Mouse (Mus musculus) CH12.LX (cell line): ENCODE measurements around the gene Gbx2. TPM values are rescaled to one million over a fixed set of nuclear protein-coding genes. Genes with fewer than 3 reads are reported as not detected.

Experiments
- DNase-seq: peaks from one replicate; pipeline ENCODE4 v3.0.0-alpha.2; 2013; ENCODE audit errors: extremely low read depth
- H3K27ac ChIP-seq: 2 replicates; pipeline ENCODE4 v1.5.1; 2012; ENCODE audit warnings: low read depth, mild to moderate bottlenecking, control low read depth, moderate library complexity; ENCODE audit not compliant: insufficient read depth
- H3K27me3 ChIP-seq: replicated peaks from 2 replicates; pipeline ENCODE3; 2012; ENCODE audit warnings: inconsistent platforms
- H3K36me3 ChIP-seq, 2 experiments: replicated peaks in 1 of 2; 2 replicates each; pipeline versions ENCODE3 to v1.6.1; 2012; ENCODE audit warnings: inconsistent platforms in 1 of 2, low read length in 1 of 2, mild to moderate bottlenecking in 1 of 2, mixed read lengths in 1 of 2, moderate library complexity in 1 of 2; ENCODE audit not compliant: control insufficient read depth in 1 of 2, insufficient read depth in 1 of 2
- H3K4me1 ChIP-seq, 2 experiments: 2 replicates each; pipeline ENCODE4 v1.6.1; 2012; ENCODE audit warnings: inconsistent platforms in 1 of 2, moderate library complexity in 1 of 2; ENCODE audit not compliant: insufficient read depth in 2 of 2, control insufficient read depth in 1 of 2
- H3K4me2 ChIP-seq: 2 replicates; pipeline ENCODE4 v1.6.1; 2012; ENCODE audit warnings: low read depth, mild to moderate bottlenecking, control low read depth; ENCODE audit not compliant: poor library complexity, insufficient read depth, severe bottlenecking
- H3K4me3 ChIP-seq, 3 experiments: fragments of 150-350 bp in 1 of 3; sonication (generic) in 1 of 3; replicated peaks in 1 of 3; 2 replicates each; pipeline versions ENCODE3 to v1.5.1; 2011 to 2012; ENCODE audit warnings: low read depth in 2 of 3, low read length in 2 of 3, mild to moderate bottlenecking in 2 of 3, moderate library complexity in 2 of 3, control low read depth in 1 of 3, improper control_type of control experiment in 1 of 3, inconsistent platforms in 1 of 3, mixed read lengths in 1 of 3; ENCODE audit not compliant: poor library complexity in 1 of 3
- H3K79me2 ChIP-seq: replicated peaks from 2 replicates; pipeline ENCODE4 v1.6.1; 2012; ENCODE audit warnings: mild to moderate bottlenecking, moderate library complexity; ENCODE audit not compliant: control insufficient read depth, poor library complexity, insufficient read depth, severe bottlenecking; ENCODE audit errors: extremely low read depth
- H3K9ac ChIP-seq: 2 replicates; pipeline ENCODE4 v1.6.1; 2012; ENCODE audit warnings: low read depth, mild to moderate bottlenecking, control low read depth, moderate library complexity; ENCODE audit not compliant: insufficient read depth
- H3K9me3 ChIP-seq: replicated peaks from 2 replicates; pipeline ENCODE3; 2012; ENCODE audit warnings: low read length, inconsistent platforms, mixed read lengths
- CHD1 ChIP-seq: IDR thresholded peaks from 2 replicates; pipeline ENCODE4 v1.6.1; 2012; ENCODE audit warnings: low read depth, low read length, improper control_type of control experiment, inconsistent platforms
- CHD2 ChIP-seq: IDR thresholded peaks from 2 replicates; pipeline ENCODE4 v1.6.1; 2011; ENCODE audit warnings: low read length, improper control_type of control experiment
- CTCF ChIP-seq, 2 experiments: IDR thresholded peaks in 1 of 2; conservative IDR thresholded peaks in 1 of 2; 2 replicates each; pipeline ENCODE4 v1.5.1; 2011 to 2012; ENCODE audit warnings: low read depth in 2 of 2, low read length in 2 of 2, improper control_type of control experiment in 1 of 2, inconsistent platforms in 1 of 2, mild to moderate bottlenecking in 1 of 2, moderate library complexity in 1 of 2
- E2F4 ChIP-seq: IDR thresholded peaks from 2 replicates; pipeline ENCODE4 v1.6.1; 2011; ENCODE audit warnings: low read depth, low read length, improper control_type of control experiment; ENCODE audit not compliant: insufficient replicate concordance
- ELF1 ChIP-seq: IDR thresholded peaks from 2 replicates; pipeline ENCODE4 v1.6.1; 2014; ENCODE audit warnings: low read depth, mild to moderate bottlenecking, inconsistent platforms, low read length, improper control_type of control experiment
- ETS1 ChIP-seq: conservative IDR thresholded peaks from 2 replicates; pipeline ENCODE4 v1.6.1; 2012; ENCODE audit warnings: low read depth, mild to moderate bottlenecking, inconsistent platforms, low read length, improper control_type of control experiment, moderate library complexity
- IRF4 ChIP-seq: IDR thresholded peaks from 2 replicates; pipeline ENCODE4 v1.6.1; 2014; ENCODE audit warnings: low read depth, mild to moderate bottlenecking, inconsistent platforms, low read length, improper control_type of control experiment
- JUN ChIP-seq: IDR thresholded peaks from 2 replicates; pipeline ENCODE4 v1.6.1; 2011; ENCODE audit warnings: low read depth, mild to moderate bottlenecking, low read length, improper control_type of control experiment, moderate library complexity; ENCODE audit not compliant: insufficient read depth
- MYC ChIP-seq: IDR thresholded peaks from 2 replicates; pipeline ENCODE4 v1.6.1; 2011; ENCODE audit warnings: low read depth, mild to moderate bottlenecking, improper control_type of control experiment, low read length
- NELFE ChIP-seq: IDR thresholded peaks from 2 replicates; pipeline ENCODE4 v1.6.1; 2011; ENCODE audit warnings: low read depth, low read length, improper control_type of control experiment
- PAX5 ChIP-seq: IDR thresholded peaks from 2 replicates; pipeline ENCODE4 v1.6.1; 2012; ENCODE audit warnings: low read length, inconsistent platforms, mixed read lengths
- POLR2A ChIP-seq: IDR thresholded peaks from 2 replicates; pipeline ENCODE4 v1.6.1; 2011; ENCODE audit warnings: low read depth, mild to moderate bottlenecking, improper control_type of control experiment, low read length
- POLR2AphosphoS2 ChIP-seq: IDR thresholded peaks from 2 replicates; pipeline ENCODE4 v1.6.1; 2011; ENCODE audit warnings: low read depth, low read length, improper control_type of control experiment
- SMC3 ChIP-seq: IDR thresholded peaks from 2 replicates; pipeline ENCODE4 v1.6.1; 2011; ENCODE audit warnings: low read depth, low read length, improper control_type of control experiment
- TBP ChIP-seq: conservative IDR thresholded peaks from 2 replicates; pipeline ENCODE4 v1.6.1; 2011; ENCODE audit warnings: low read depth, low read length, improper control_type of control experiment
- TCF12 ChIP-seq: IDR thresholded peaks from 2 replicates; pipeline ENCODE4 v1.6.1; 2014; ENCODE audit warnings: low read depth, mild to moderate bottlenecking, inconsistent platforms, low read length, improper control_type of control experiment
- ZC3H11A ChIP-seq: IDR thresholded peaks from 2 replicates; pipeline ENCODE4 v1.6.1; 2012; ENCODE audit warnings: low read depth, mild to moderate bottlenecking, inconsistent platforms, low read length, improper control_type of control experiment
- ZKSCAN1 ChIP-seq: IDR thresholded peaks from 2 replicates; pipeline ENCODE4 v1.6.1; 2012; ENCODE audit warnings: low read depth, inconsistent platforms, low read length, improper control_type of control experiment, borderline replicate concordance
- ZNF384 ChIP-seq: IDR thresholded peaks from 2 replicates; pipeline ENCODE4 v1.6.1; 2012; ENCODE audit warnings: low read depth, low read length, improper control_type of control experiment, inconsistent platforms
- dilution Hi-C: fragments of 300-500 bp; cut with MboI; formaldehyde crosslinking; loops from 2 replicates; pipeline ENCODE4 v1.14.3; 2020; ENCODE audit warnings: low sequenced_read_pairs; ENCODE audit not compliant: extremely low pct_unique_long_range_greater_than_20kb, extremely low pct_ligation_motif_present
- in situ Hi-C: fragments of 300-500 bp; cut with MboI; formaldehyde crosslinking; loops from 3 replicates; pipeline ENCODE4 v1.14.3; 2019; ENCODE audit warnings: low sequenced_read_pairs, low pct_ligation_motif_present, low pct_unique_long_range_greater_than_20kb, mixed read lengths
- polyA plus RNA-seq: library from polyadenylated mRNA; unstranded; fragments of >175 nt; gene quantifications from 2 replicates; pipeline ENCODE4 v1.2.1, GENCODE M21; 2012; ENCODE audit warnings: low read depth; ENCODE audit not compliant: insufficient read length
- total RNA-seq, 2 experiments: library from RNA; depleted of rRNA; stranded (reverse); fragments of 300-350 nt in 1 of 2; fragments of >200 nt in 1 of 2; gene quantifications; 2 replicates each; pipeline ENCODE4 v1.2.3; 2012 to 2014

Gene Gbx2
- total and polyA plus RNA-seq, 3 experiments: not detected

DNA sequence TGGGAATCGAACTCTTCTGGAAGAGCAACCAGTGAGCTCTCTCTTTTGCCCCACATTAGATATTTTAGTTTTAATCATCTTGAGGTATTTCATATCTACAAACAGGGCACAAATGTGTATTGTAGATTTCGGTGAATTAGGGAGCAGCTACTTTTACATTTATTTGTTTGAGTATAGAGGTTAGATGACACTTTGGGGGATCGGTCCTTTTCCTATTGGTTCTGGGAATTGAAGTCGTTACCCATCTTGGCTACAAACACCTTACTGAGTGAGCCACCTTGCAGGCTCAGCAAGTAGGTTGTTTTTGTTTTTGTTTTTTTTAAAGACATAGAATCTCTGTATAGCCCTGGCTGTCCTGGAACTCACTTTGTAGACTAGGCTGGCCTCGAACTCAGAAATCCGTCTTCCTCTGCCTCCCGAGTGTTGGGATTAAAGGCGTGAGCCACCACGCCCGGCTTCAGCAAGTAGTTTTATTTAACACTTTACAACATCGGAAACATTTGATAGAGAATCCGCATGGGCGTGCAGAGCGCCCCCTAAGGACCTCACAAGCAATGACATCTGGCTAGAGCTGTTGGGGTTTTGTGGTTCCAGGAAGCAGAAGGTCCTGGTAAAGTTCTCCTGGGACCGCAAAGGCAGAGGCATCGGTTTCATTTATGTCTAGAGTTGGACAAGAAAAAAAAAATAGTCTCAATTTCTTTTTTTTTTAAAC is 8.1 kb upstream of the Gbx2 start:
- H3K9me3 ChIP-seq: peaks cover 71% of the 10 kb centered on the region
- dilution Hi-C loops: no loop called here
- no peak for TF ChIP-seq POLR2AphosphoS2
- TF ChIP-seq CHD2: no peak
- TF ChIP-seq TBP: no peak
- TF ChIP-seq SMC3: no peak
- TF ChIP-seq POLR2A: no peak
- no peak for TF ChIP-seq JUN
- no peak for TF ChIP-seq MYC
- TF ChIP-seq E2F4: no peak
- H3K27ac ChIP-seq: no peak overlapping the region
- H3K4me1 ChIP-seq: no peaks in the 10 kb centered on the region
- no peaks in the 10 kb centered on the region for H3K36me3 ChIP-seq
- no peak overlapping the region for H3K4me2 ChIP-seq
- H3K4me3 ChIP-seq: no peak overlapping the region
- no peaks in the 10 kb centered on the region for H3K27me3 ChIP-seq
- in situ Hi-C loops: no loop called here
- no peak overlapping the region for H3K9ac ChIP-seq
- H3K79me2 ChIP-seq: no peaks in the 10 kb centered on the region
- no peak for DNase-seq

DNA sequence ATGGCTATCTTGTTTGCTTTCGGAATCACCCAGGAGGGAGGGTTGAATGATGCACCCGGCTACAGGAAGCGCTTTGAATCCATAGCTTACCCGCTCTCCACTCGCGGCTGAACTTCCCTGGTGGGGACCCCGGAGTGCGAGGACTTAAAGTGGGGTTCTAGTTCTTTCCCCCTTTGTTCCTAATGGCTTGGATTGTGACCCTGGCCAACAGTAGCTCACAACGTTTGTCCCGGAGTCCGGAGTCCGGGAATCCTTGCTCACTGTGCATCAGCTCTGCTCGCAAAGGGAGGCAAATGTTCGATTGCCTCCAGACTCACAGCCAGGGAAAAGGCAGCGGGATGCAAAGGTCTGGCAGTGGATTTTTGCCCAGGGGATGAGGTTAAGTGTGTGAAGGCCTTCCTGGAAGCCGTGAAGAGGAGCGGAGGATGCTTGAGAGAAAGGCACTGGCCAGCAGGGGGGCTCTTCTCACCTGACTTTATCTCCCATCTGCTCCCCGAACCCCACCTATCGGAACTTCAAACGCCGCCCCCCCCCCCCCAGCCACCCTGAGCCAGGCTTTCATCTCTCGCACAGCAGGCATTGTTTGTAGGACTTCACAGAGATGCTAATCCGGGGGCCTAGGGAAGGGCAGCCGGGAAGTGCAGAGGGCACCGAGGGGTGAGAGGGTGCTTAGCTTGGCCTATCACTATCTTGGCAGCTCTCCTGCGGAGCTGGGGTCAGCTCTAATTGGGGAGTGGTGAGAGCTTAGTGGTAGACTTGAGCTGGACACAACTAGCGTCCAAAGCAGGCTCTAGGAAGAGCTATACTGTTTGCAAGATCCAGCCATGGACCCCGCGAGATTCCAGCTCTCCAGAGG is 4.7 kb upstream of the Gbx2 start:
- Histone ChIP-seq H3K36me3 (no peaks in the 10 kb centered on the region), H3K79me2 (no peaks in the 10 kb centered on the region), H3K9me3 (peaks cover 73% of the 10 kb centered on the region), H3K27me3 (no peaks in the 10 kb centered on the region), H3K9ac (no peak overlapping the region), H3K4me2 (no peak overlapping the region), H3K4me3 (no peak overlapping the region), H3K4me1 (no peaks in the 10 kb centered on the region), H3K27ac (no peak overlapping the region)
- TF ChIP-seq CTCF (conservative IDR thresholded peaks at IDR 0.05 in 1 of 2, IDR thresholded peaks at IDR 0.05 in 1 of 2; ENCODE audit: low read depth in 2 of 2, low read length in 2 of 2): no peak
- no peak for TF ChIP-seq E2F4
- no peak for TF ChIP-seq ZKSCAN1
- TF ChIP-seq ZC3H11A: no peak
- TF ChIP-seq TCF12: no peak
- TF ChIP-seq ZNF384: no peak
- no peak for TF ChIP-seq ETS1
- TF ChIP-seq PAX5: no peak
- no peak for TF ChIP-seq ELF1
- no peak for TF ChIP-seq NELFE
- no peak for TF ChIP-seq IRF4
- TF ChIP-seq CHD1: no peak
- in situ Hi-C loops: no loop called here
- dilution Hi-C loops: no loop called here
- no peak for DNase-seq
